Mouse (Mus musculus) hindbrain, embryonic 16.5 days (tissue): Measurements from ENCODE around the gene Olfr275. TPM values are rescaled to one million over a fixed set of nuclear protein-coding genes. Genes with fewer than 3 reads are reported as not detected.

Source experiments
- ATAC-seq: fragments of 200-750 bp; cut with Nextera tagmentation; 2 replicates; pipeline ENCODE4 v1.8.0; 2017; ENCODE audit warnings: moderate TSS enrichment, moderate library complexity
- H3K27ac ChIP-seq: fragments of 300-500 bp; sonication (generic); 2 replicates; pipeline ENCODE4 v1.5.1; 2014; ENCODE audit warnings: low read depth, mild to moderate bottlenecking, control low read depth, low read length, moderate library complexity
- H3K27me3 ChIP-seq: fragments of 300-500 bp; sonication (generic); replicated peaks from 2 replicates; pipeline ENCODE4 v1.6.1; 2014; ENCODE audit warnings: low read length; ENCODE audit not compliant: control insufficient read depth, insufficient read depth
- H3K36me3 ChIP-seq: fragments of 300-500 bp; sonication (generic); 2 replicates; pipeline ENCODE4 v1.6.1; 2014; ENCODE audit warnings: mild to moderate bottlenecking, low read length, moderate library complexity, mixed read lengths; ENCODE audit not compliant: control insufficient read depth, insufficient read depth
- H3K4me1 ChIP-seq: fragments of 300-500 bp; sonication (generic); 2 replicates; pipeline ENCODE4 v1.6.1; 2014; ENCODE audit warnings: low read depth, low read length; ENCODE audit not compliant: control insufficient read depth, insufficient read depth
- H3K4me2 ChIP-seq: fragments of 300-500 bp; sonication (generic); 2 replicates; pipeline ENCODE4 v1.6.1; 2014; ENCODE audit warnings: mild to moderate bottlenecking, low read length, control low read depth, moderate library complexity
- H3K4me3 ChIP-seq: fragments of 300-500 bp; sonication (generic); 2 replicates; pipeline ENCODE4 v1.5.1; 2014; ENCODE audit warnings: mild to moderate bottlenecking, low read length, control low read depth, moderate library complexity
- H3K9ac ChIP-seq: fragments of 300-500 bp; sonication (generic); 2 replicates; pipeline ENCODE4 v1.6.1; 2014; ENCODE audit warnings: low read depth, mild to moderate bottlenecking, control low read depth, low read length, moderate library complexity
- H3K9me3 ChIP-seq: fragments of 300-500 bp; sonication (generic); 2 replicates; pipeline ENCODE4 v1.6.1; 2014; ENCODE audit warnings: mild to moderate bottlenecking, low read length, moderate library complexity; ENCODE audit not compliant: control insufficient read depth
- WGBS: fragments of 180-500 bp; shearing (Covaris S2); extraction: QIAGEN DNeasy Blood & Tissue Kit; methylation state at CpG from one replicate; pipeline ENCODE4 v1.1.7; 2014; 5-methylcytosine and 5-hydroxymethylcytosine counted together
- polyA plus RNA-seq: library from polyadenylated mRNA; unstranded; fragments of >200 nt; fragmentation: Nextera tagmentation; extraction: Ambion mirVana; gene quantifications from 2 replicates; pipeline ENCODE4 v1.2.1, GENCODE M21; 2015

Olfr275 gene
- polyA plus RNA-seq, 1 experiment from 2014 or later: not detected

DNA sequence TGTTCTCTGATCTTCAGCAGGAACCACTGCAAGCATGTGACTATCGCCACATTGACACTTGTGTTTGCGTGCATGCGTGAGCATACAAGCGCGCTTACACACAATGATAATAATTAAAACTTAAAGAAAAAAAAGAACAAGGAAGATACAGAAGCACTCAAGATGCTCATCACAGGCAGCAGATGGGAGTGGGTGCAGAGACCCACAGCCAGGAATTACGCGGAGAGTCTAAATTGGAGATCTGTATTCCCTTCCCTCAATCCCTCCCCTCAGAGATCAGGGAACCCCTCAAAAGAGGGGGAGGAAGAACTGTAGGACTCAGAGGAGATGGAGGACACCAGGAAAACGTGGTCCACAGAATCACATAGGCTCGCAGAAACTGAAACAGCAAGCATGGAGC, 49.8 kb downstream of the Olfr275 start:
- H3K9me3 ChIP-seq: no peaks in the 10 kb centered on the region
- 94% methylated on average over 9 of the region's 9 CpGs for WGBS
- no peak overlapping the region for H3K4me2 ChIP-seq
- no peaks in the 10 kb centered on the region for H3K36me3 ChIP-seq
- no peak overlapping the region for H3K9ac ChIP-seq
- no peaks in the 10 kb centered on the region for H3K27me3 ChIP-seq
- H3K4me3 ChIP-seq: no peak overlapping the region
- ATAC-seq: no peak
- no peak overlapping the region for H3K27ac ChIP-seq
- no peaks in the 10 kb centered on the region for H3K4me1 ChIP-seq

Other genes with a start within 250 kb of the Olfr275 start
- gene Toporsl, start 218.3 kb upstream of the Olfr275 start, polyA plus RNA-seq: not detected in 2 replicates
- gene Olfr273, start 44.6 kb downstream of the Olfr275 start, polyA plus RNA-seq: not detected in 2 replicates
- not detected in 2 replicates for gene Olfr272, start 104.6 kb downstream of the Olfr275 start, polyA plus RNA-seq
- gene Olfr270, start 149.9 kb downstream of the Olfr275 start, polyA plus RNA-seq: not detected in 2 replicates
- not detected in 2 replicates for gene Nipsnap3a, start 174.7 kb downstream of the Olfr275 start, polyA plus RNA-seq
- gene Nipsnap3b, start 197.3 kb downstream of the Olfr275 start, polyA plus RNA-seq: 170 and 183 TPM in 2 replicates